Mouse (Mus musculus) urinary bladder, adult 18-20 months (tissue): ENCODE results near the gene Mtmr11.

ENCODE experiments used
- DNase-seq, 2 experiments: peaks; one replicate each; pipeline ENCODE4 v3.0.0; 2022; ENCODE audit warnings: low spot score in 2 of 2, mixed read lengths in 2 of 2

Gene Mtmr11

GRCm38 (mm10) chr3:96161869-96162840, at the start of gene Mtmr11:
Gene Mtmr11 (plus strand): TSS chr3:96162004.
- DNase-seq, result peak in 1 of 2 experiments; percentile 30

GRCm38 (mm10) chr3:96113251-96113650, 48.6 kb upstream of the Mtmr11 start:
- DNase-seq, result no peak

- no peak for DNase-seq
Observed at GRCm38 (mm10) chr3:96118142-96118541, 43.7 kb upstream of the Mtmr11 start.

- no peak for DNase-seq
Observed at GRCm38 (mm10) chr3:96118702-96119101, 43.1 kb upstream of the Mtmr11 start.

GRCm38 (mm10) chr3:96124235-96124634, 37.6 kb upstream of the Mtmr11 start:
- DNase-seq, result no peak

- DNase-seq, result no peak
Observed at GRCm38 (mm10) chr3:96128128-96128527, 33.7 kb upstream of the Mtmr11 start.

- no peak for DNase-seq
Observed at GRCm38 (mm10) chr3:96132478-96132877, 29.3 kb upstream of the Mtmr11 start.

GRCm38 (mm10) chr3:96133327-96133905, 28.4 kb upstream of the Mtmr11 start:
- DNase-seq, result no peak

GRCm38 (mm10) chr3:96135011-96135410, 26.8 kb upstream of the Mtmr11 start:
- DNase-seq, result no peak

- DNase-seq, result no peak
Observed at GRCm38 (mm10) chr3:96147950-96148349, 13.9 kb upstream of the Mtmr11 start.

GRCm38 (mm10) chr3:96151836-96152235, 10.0 kb upstream of the Mtmr11 start:
- DNase-seq, result no peak

GRCm38 (mm10) chr3:96152611-96153010, 9.2 kb upstream of the Mtmr11 start:
- DNase-seq, result no peak

GRCm38 (mm10) chr3:96155501-96155900, 6.3 kb upstream of the Mtmr11 start:
- no peak for DNase-seq

- DNase-seq, result no peak
Observed at GRCm38 (mm10) chr3:96159820-96160219, 2.0 kb upstream of the Mtmr11 start.

GRCm38 (mm10) chr3:96160222-96160802, 1.5 kb upstream of the Mtmr11 start:
- DNase-seq, result peak; percentile 53 to 75

GRCm38 (mm10) chr3:96160803-96161516, 844 bp upstream of the Mtmr11 start:
- DNase-seq, result peak; percentile 60 to 65

GRCm38 (mm10) chr3:96163040-96163439, 1.2 kb downstream of the Mtmr11 start:
- no peak for DNase-seq

- DNase-seq, result no peak
Observed at GRCm38 (mm10) chr3:96168466-96169158, 6.8 kb downstream of the Mtmr11 start.

- no peak for DNase-seq
Observed at GRCm38 (mm10) chr3:96170276-96170675, 8.5 kb downstream of the Mtmr11 start.

GRCm38 (mm10) chr3:96170976-96171545, 9.3 kb downstream of the Mtmr11 start:
- DNase-seq, result no peak
